Mouse (Mus musculus) liver, embryonic 14.5 days (tissue): ENCODE results near the gene Pcdh15. TPM values are rescaled to one million over a fixed set of nuclear protein-coding genes. Genes with fewer than 3 reads are reported as not detected.

Experiments
- ATAC-seq: fragments of 200-750 bp; cut with Nextera tagmentation; 2 replicates; pipeline ENCODE4 v1.8.0; 2017; ENCODE audit warnings: moderate number of reproducible peaks, mild to moderate bottlenecking, moderate library complexity; ENCODE audit not compliant: insufficient read depth
- DNase-seq, 3 experiments: peaks; one replicate each; pipeline ENCODE4 v3.0.0-alpha.2; 2012 to 2013; ENCODE audit warnings: low read depth in 3 of 3, low spot score in 3 of 3
- H3K27ac ChIP-seq: fragments of 300-500 bp; sonication (generic); 2 replicates; pipeline ENCODE4 v1.5.1; 2014; ENCODE audit warnings: moderate library complexity, mild to moderate bottlenecking, control low read depth, inconsistent platforms
- H3K27me3 ChIP-seq: fragments of 300-500 bp; sonication (generic); 2 replicates; pipeline ENCODE4 v1.6.1; 2014; ENCODE audit warnings: mild to moderate bottlenecking, low read length, moderate library complexity; ENCODE audit not compliant: control insufficient read depth, insufficient read depth
- H3K36me3 ChIP-seq: fragments of 300-500 bp; sonication (generic); replicated peaks from 2 replicates; pipeline ENCODE4 v1.6.1; 2014; ENCODE audit warnings: low read depth; ENCODE audit not compliant: control insufficient read depth, insufficient read depth
- H3K4me1 ChIP-seq, 2 experiments: fragments of 200-500 bp in 1 of 2; fragments of 300-500 bp in 1 of 2; sonication (generic) in 1 of 2; replicated peaks; 2 replicates each; pipeline ENCODE4 v1.6.1; 2012 to 2014; ENCODE audit warnings: antibody characterized with exemption in 1 of 2, inconsistent platforms in 1 of 2, low read length in 1 of 2; ENCODE audit not compliant: control insufficient read depth in 2 of 2, insufficient read depth in 2 of 2
- H3K4me2 ChIP-seq: fragments of 300-500 bp; sonication (generic); 2 replicates; pipeline ENCODE4 v1.6.1; 2014; ENCODE audit warnings: low read depth, mild to moderate bottlenecking, control low read depth, moderate library complexity
- H3K4me3 ChIP-seq, 2 experiments: fragments of 200-500 bp in 1 of 2; fragments of 300-500 bp in 1 of 2; sonication (generic) in 1 of 2; 2 replicates each; pipeline ENCODE4 v1.5.1; 2012 to 2014; ENCODE audit warnings: low read depth in 2 of 2, low read length in 2 of 2, mild to moderate bottlenecking in 2 of 2, control low read depth in 1 of 2, inconsistent platforms in 1 of 2, moderate library complexity in 1 of 2; ENCODE audit not compliant: insufficient read depth in 1 of 2
- H3K9ac ChIP-seq: fragments of 300-500 bp; sonication (generic); replicated peaks from 2 replicates; pipeline ENCODE4 v1.6.1; 2014; ENCODE audit warnings: mild to moderate bottlenecking, control low read depth, moderate library complexity
- H3K9me3 ChIP-seq: fragments of 300-500 bp; sonication (generic); 2 replicates; pipeline ENCODE4 v1.6.1; 2016; ENCODE audit warnings: low read length, mixed read lengths; ENCODE audit not compliant: control insufficient read depth
- CTCF ChIP-seq: IDR thresholded peaks from 2 replicates; pipeline ENCODE4 v1.5.1; 2016; ENCODE audit warnings: antibody characterized with exemption, low read depth, control low read depth
- EP300 ChIP-seq: IDR thresholded peaks from 2 replicates; pipeline ENCODE4 v1.6.1; 2016; ENCODE audit warnings: antibody characterized with exemption, low read depth
- WGBS: fragments of 180-500 bp; shearing (Covaris S2); extraction: QIAGEN DNeasy Blood & Tissue Kit; methylation state at CpG from one replicate; pipeline ENCODE4 v1.1.7; 2014; ENCODE audit not compliant: insufficient replicate concordance; 5-methylcytosine and 5-hydroxymethylcytosine counted together
- polyA plus RNA-seq, 2 experiments: library from polyadenylated mRNA; depleted of rRNA in 1 of 2; stranded (reverse) in 1 of 2; unstranded in 1 of 2; fragments of >200 nt; fragmentation: Nextera tagmentation in 1 of 2; extraction: Ambion mirVana in 1 of 2; gene quantifications; 2 replicates each; pipeline versions ENCODE4 v1.2.1 to v1.2.3; 2012 to 2014

Gene Pcdh15
- polyA plus RNA-seq, 2 experiments, result 0.02 TPM; not detected in 1

- Histone ChIP-seq H3K9ac (no peak overlapping the region), H3K27me3 (no peaks in the 10 kb centered on the region), H3K36me3 (no peaks in the 10 kb centered on the region), H3K27ac (no peak overlapping the region), H3K4me3 (no peak overlapping the region), H3K4me1 (no peaks in the 10 kb centered on the region), H3K4me2 (no peak overlapping the region), H3K9me3 (no peaks in the 10 kb centered on the region)
- 25% methylated on average over 1 of the region's 1 CpGs for WGBS
- DNase-seq, result no peak
- ATAC-seq, result no peak
- no peak for TF ChIP-seq CTCF
- no peak for TF ChIP-seq EP300
Measured at GRCm38 (mm10) chr10:74116817-74117216, 1017.7 kb downstream of the Pcdh15 start.

GRCm38 (mm10) chr10:74123421-74123820, 1024.3 kb downstream of the Pcdh15 start:
- TF ChIP-seq CTCF (no peak), EP300 (no peak)
- no peak for DNase-seq
- no peak overlapping the region for H3K4me2 ChIP-seq
- WGBS, result 67% methylated on average over 4 of the region's 4 CpGs
- H3K36me3 ChIP-seq, result no peaks in the 10 kb centered on the region
- H3K27ac ChIP-seq, result no peak overlapping the region
- ATAC-seq, result no peak
- no peak overlapping the region for H3K9ac ChIP-seq
- no peak overlapping the region for H3K4me3 ChIP-seq
- H3K9me3 ChIP-seq, result no peaks in the 10 kb centered on the region
- H3K4me1 ChIP-seq, result no peaks in the 10 kb centered on the region
- no peaks in the 10 kb centered on the region for H3K27me3 ChIP-seq

GRCm38 (mm10) chr10:74129192-74129591, 1030.0 kb downstream of the Pcdh15 start:
- H3K27me3 ChIP-seq, result no peaks in the 10 kb centered on the region
- no peak overlapping the region for H3K9ac ChIP-seq
- no peaks in the 10 kb centered on the region for H3K4me1 ChIP-seq
- DNase-seq, result no peak
- WGBS, result 51% methylated on average over 3 of the region's 3 CpGs
- H3K4me2 ChIP-seq, result no peak overlapping the region
- TF ChIP-seq CTCF (no peak), EP300 (no peak)
- H3K4me3 ChIP-seq, result no peak overlapping the region
- no peaks in the 10 kb centered on the region for H3K36me3 ChIP-seq
- no peak for ATAC-seq
- no peak overlapping the region for H3K27ac ChIP-seq
- no peaks in the 10 kb centered on the region for H3K9me3 ChIP-seq

GRCm38 (mm10) chr10:74129665-74130064, 1030.5 kb downstream of the Pcdh15 start:
- H3K27me3 ChIP-seq, result no peaks in the 10 kb centered on the region
- no peaks in the 10 kb centered on the region for H3K9me3 ChIP-seq
- no peak overlapping the region for H3K27ac ChIP-seq
- H3K9ac ChIP-seq, result no peak overlapping the region
- no peaks in the 10 kb centered on the region for H3K4me1 ChIP-seq
- H3K4me2 ChIP-seq, result no peak overlapping the region
- no peak for DNase-seq
- TF ChIP-seq EP300 (no peak), CTCF (no peak)
- no peak for ATAC-seq
- no peaks in the 10 kb centered on the region for H3K36me3 ChIP-seq
- H3K4me3 ChIP-seq, result no peak overlapping the region

- ATAC-seq, result no peak
- TF ChIP-seq EP300, result no peak
- TF ChIP-seq CTCF, result no peak
- no peak overlapping the region for H3K9ac ChIP-seq
- H3K36me3 ChIP-seq, result no peaks in the 10 kb centered on the region
- H3K27ac ChIP-seq, result no peak overlapping the region
- DNase-seq, result no peak
- WGBS, result 71% methylated on average over 3 of the region's 3 CpGs
- H3K27me3 ChIP-seq, result no peaks in the 10 kb centered on the region
- H3K4me2 ChIP-seq, result no peak overlapping the region
- no peaks in the 10 kb centered on the region for H3K9me3 ChIP-seq
- H3K4me3 ChIP-seq, result no peak overlapping the region
- H3K4me1 ChIP-seq, result no peaks in the 10 kb centered on the region
Measured at GRCm38 (mm10) chr10:74130805-74131204, 1031.7 kb downstream of the Pcdh15 start.

- Histone ChIP-seq H3K4me3 (no peak overlapping the region), H3K9me3 (no peaks in the 10 kb centered on the region), H3K4me1 (no peaks in the 10 kb centered on the region), H3K36me3 (no peaks in the 10 kb centered on the region), H3K9ac (no peak overlapping the region), H3K27me3 (no peaks in the 10 kb centered on the region), H3K27ac (no peak overlapping the region), H3K4me2 (no peak overlapping the region)
- TF ChIP-seq CTCF (no peak), EP300 (no peak)
- ATAC-seq, result no peak
- no peak for DNase-seq
Measured at GRCm38 (mm10) chr10:74147966-74148365, 1048.8 kb downstream of the Pcdh15 start.
